Mouse (Mus musculus) embryonic fibroblast, embryonic 13.5 days (primary cell): Measurements from ENCODE around the gene Pcbp3.

Source experiments
- CTCF ChIP-seq: IDR thresholded peaks from 2 replicates; pipeline ENCODE4 v1.5.1; 2011; ENCODE audit warnings: mild to moderate bottlenecking, control low read depth, low read length, moderate library complexity, borderline replicate concordance; ENCODE audit not compliant: insufficient read depth
- POLR2A ChIP-seq: IDR thresholded peaks from 2 replicates; pipeline ENCODE4 v1.6.1; 2011; ENCODE audit warnings: low read depth, mild to moderate bottlenecking, control low read depth, low read length, moderate library complexity

- TF ChIP-seq CTCF, result no peak
- no peak for TF ChIP-seq POLR2A
Observed at GRCm38 (mm10) chr10:76978042-76978441, 16.4 kb upstream of the Pcbp3 start.
